Mouse (Mus musculus) thymus, adult 2 months (tissue): ENCODE results near the gene Xpc. TPM values are rescaled to one million over a fixed set of nuclear protein-coding genes. Genes with fewer than 3 reads are reported as not detected.

Experiments used
- DNase-seq: peaks from one replicate; pipeline ENCODE4 v3.0.0; 2021
- H3K27ac ChIP-seq: fragments of 200-500 bp; 2 replicates; pipeline ENCODE4 v1.5.1; 2012; ENCODE audit warnings: low read length, control low read depth; ENCODE audit not compliant: control insufficient read depth, insufficient read depth
- H3K27me3 ChIP-seq: fragments of 200-500 bp; 2 replicates; pipeline ENCODE4 v1.6.1; 2012; ENCODE audit warnings: mild to moderate bottlenecking, low read length, moderate library complexity, mixed read lengths; ENCODE audit not compliant: control insufficient read depth, insufficient read depth
- H3K36me3 ChIP-seq: fragments of 200-500 bp; 2 replicates; pipeline ENCODE4 v1.6.1; 2012; ENCODE audit warnings: mild to moderate bottlenecking, low read length, moderate library complexity; ENCODE audit not compliant: control insufficient read depth, insufficient read depth
- H3K4me1 ChIP-seq: fragments of 200-500 bp; replicated peaks from 2 replicates; pipeline ENCODE4 v1.6.1; 2012; ENCODE audit warnings: low read length; ENCODE audit not compliant: control insufficient read depth, insufficient read depth
- H3K4me3 ChIP-seq: fragments of 200-500 bp; 2 replicates; pipeline ENCODE4 v1.5.1; 2012; ENCODE audit warnings: mild to moderate bottlenecking, low read length, control low read depth, moderate library complexity; ENCODE audit not compliant: control insufficient read depth, insufficient read depth
- CTCF ChIP-seq: fragments of 200-500 bp; IDR thresholded peaks from 2 replicates; pipeline ENCODE4 v1.5.1; 2012; ENCODE audit warnings: mild to moderate bottlenecking, control low read depth, low read length, moderate library complexity, borderline replicate concordance; ENCODE audit not compliant: control insufficient read depth, poor library complexity, insufficient read depth; ENCODE audit errors: extremely low read depth
- POLR2A ChIP-seq: fragments of 200-500 bp; IDR thresholded peaks from 2 replicates; pipeline ENCODE4 v1.6.1; 2012; ENCODE audit warnings: mild to moderate bottlenecking, low read length, control low read depth, moderate library complexity; ENCODE audit not compliant: control insufficient read depth, poor library complexity, insufficient read depth; ENCODE audit errors: extremely low read depth
- WGBS: fragments of 180-500 bp; shearing (Covaris S2); methylation state at CpG from one replicate; pipeline ENCODE4 v1.1.7; 2018; 5-methylcytosine and 5-hydroxymethylcytosine counted together
- polyA plus RNA-seq: library from polyadenylated mRNA; depleted of rRNA; stranded (reverse); fragments of >200 nt; gene quantifications from 2 replicates; pipeline ENCODE4 v1.2.3, GENCODE M21; 2012

Gene Xpc
- polyA plus RNA-seq, 1 experiment: 18.7 TPM

DNA sequence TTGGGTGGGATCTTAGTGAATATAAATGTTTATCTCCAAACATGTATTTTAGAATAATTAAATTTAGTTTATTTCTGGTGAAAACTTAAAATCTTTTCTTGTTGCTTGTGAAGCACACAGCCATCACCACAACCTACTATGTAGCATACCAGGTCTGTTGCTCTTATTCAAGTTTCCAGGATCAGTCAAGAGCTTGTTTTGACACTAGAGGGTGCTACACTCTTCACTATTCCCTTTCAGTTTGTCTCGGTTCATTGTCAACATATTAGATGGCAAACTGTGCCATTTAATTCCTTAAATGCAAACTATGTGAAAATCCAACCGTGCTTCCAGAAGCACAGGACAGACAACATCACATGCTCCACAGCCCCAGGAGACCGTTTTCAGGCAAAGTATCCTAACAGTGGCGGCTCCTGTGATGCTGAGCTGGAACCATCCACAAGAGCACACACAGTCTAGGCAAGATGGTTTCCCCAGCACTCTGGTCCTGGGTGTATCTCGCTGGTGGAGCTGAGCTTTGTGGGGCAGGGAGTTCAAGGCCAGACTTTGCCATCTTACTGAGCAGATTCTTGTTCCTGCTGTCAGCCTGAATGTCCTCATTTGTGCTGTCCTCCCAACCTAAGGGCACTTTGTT lies 11.7 kb upstream of the Xpc start:
- H3K4me3 ChIP-seq: no peak overlapping the region
- 56% methylated on average over 5 of the region's 5 CpGs for WGBS
- H3K36me3 ChIP-seq: peaks cover 10% of the 10 kb centered on the region
- no peak for DNase-seq
- H3K4me1 ChIP-seq: no peaks in the 10 kb centered on the region
- H3K27ac ChIP-seq: no peak overlapping the region
- TF ChIP-seq CTCF (no peak), POLR2A (no peak)
- no peaks in the 10 kb centered on the region for H3K27me3 ChIP-seq

GRCm38 (mm10) chr6:91525544-91525943 lies 9.9 kb upstream of the Xpc start:
- no peak for TF ChIP-seq POLR2A
- TF ChIP-seq CTCF: no peak
- WGBS: 94% methylated on average over 4 of the region's 4 CpGs
- H3K36me3 ChIP-seq: peaks cover 28% of the 10 kb centered on the region
- H3K27me3 ChIP-seq: no peaks in the 10 kb centered on the region
- no peak overlapping the region for H3K27ac ChIP-seq
- H3K4me3 ChIP-seq: no peak overlapping the region
- no peak for DNase-seq
- no peaks in the 10 kb centered on the region for H3K4me1 ChIP-seq

DNA sequence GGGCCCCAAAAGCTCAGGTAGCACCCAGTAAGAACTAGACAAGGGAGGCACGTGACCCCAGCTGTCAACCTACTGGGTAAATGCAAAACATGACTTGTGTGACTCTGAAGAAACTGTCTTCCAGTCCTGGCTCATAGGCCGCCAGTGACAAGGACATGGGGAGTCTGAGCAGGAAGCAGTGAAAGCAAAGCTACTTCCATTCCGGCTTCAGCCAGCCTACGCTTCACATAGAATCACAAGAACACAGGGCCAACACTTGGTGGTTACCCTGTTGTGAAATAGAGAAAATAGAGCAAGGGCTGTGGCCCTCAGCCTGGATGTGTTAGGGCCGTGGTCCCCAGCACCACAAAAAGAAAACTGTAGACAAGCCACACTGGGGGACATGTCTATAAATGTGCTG lies 7.1 kb upstream of the Xpc start:
- Histone ChIP-seq H3K4me1 (no peaks in the 10 kb centered on the region), H3K36me3 (peaks cover 46% of the 10 kb centered on the region)
- DNase-seq: no peak

DNA sequence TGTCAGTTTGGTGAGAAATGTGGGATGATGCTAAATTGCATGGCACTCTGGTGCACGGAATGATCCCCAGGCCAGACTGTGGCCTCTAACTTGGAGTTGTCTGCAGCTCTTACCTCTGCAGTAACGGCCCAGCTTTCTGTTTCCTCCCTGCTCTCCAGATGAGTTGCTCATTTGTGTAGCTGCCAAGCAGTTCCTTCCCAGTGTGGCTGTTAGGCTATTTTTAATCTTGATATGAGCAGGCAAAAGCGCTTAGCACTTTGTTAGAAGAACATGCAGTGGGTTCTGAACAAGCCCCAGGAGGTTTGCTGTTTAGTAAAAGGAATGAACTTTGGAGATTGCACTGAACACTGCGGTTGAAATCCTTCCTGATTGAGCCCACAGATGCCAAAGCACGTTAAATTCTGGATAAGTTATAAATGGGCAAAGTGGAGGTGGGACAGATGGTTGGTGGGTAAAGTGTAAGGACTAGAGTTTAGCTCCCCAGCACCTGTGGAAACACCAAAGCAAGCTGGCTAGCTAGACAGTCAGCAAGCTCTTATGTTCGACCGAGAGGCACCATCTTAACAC lies 2.8 kb upstream of the Xpc start:
- Histone ChIP-seq H3K36me3 (peaks cover 46% of the 10 kb centered on the region), H3K4me3 (no peak overlapping the region), H3K4me1 (peaks cover 9% of the 10 kb centered on the region), H3K27me3 (no peaks in the 10 kb centered on the region), H3K27ac (no peak overlapping the region)
- DNase-seq: no peak
- 62% methylated on average over 7 of the region's 7 CpGs for WGBS
- TF ChIP-seq POLR2A (no peak), CTCF (no peak)

More for the DNA sequence above, 7.1 kb upstream of the Xpc start:
- H3K4me3 ChIP-seq: no peak overlapping the region
- TF ChIP-seq CTCF (no peak), POLR2A (no peak)
- H3K27me3 ChIP-seq: no peaks in the 10 kb centered on the region
- H3K27ac ChIP-seq: no peak overlapping the region
- WGBS: 96% methylated on average over 5 of the region's 5 CpGs

DNA sequence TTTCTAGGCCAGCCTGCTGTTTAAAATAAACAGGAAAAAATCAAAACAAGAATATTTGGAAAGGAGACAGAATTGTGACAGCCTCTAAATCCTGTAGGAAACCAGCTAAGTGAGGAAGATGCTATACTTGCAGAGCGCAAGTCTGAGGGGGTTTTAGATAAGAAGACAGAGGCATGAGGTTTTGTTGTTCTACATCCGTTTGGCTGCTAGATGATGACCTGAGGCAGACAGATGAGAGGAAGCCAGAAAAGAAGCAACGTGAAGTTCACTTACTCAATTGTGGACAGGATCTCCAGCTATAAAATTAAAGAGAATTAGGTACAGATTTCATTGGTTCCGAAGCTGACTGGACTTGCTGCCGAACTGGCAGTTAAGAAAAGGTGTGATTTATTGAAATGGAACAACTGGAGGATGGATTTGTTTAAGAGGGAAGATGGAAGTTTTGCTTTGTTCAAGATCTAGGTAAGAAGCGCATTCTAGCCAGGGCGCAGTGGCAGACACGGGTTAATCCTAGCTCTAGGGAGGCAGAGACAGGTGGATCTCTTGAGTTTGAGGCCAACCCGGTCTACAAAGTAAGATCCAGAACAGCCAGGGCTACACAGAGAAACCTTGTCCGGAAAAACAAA lies 838 bp downstream of the Xpc start:
- Histone ChIP-seq H3K36me3 (peaks cover 12% of the 10 kb centered on the region), H3K27ac (no peak overlapping the region), H3K4me1 (peaks cover 17% of the 10 kb centered on the region), H3K4me3 (peak overlapping the region; percentile 82), H3K27me3 (no peaks in the 10 kb centered on the region)
- 5% methylated on average over 10 of the region's 10 CpGs for WGBS
- peak; percentile 16 for DNase-seq
- TF ChIP-seq CTCF: no peak
- no peak for TF ChIP-seq POLR2A

DNA sequence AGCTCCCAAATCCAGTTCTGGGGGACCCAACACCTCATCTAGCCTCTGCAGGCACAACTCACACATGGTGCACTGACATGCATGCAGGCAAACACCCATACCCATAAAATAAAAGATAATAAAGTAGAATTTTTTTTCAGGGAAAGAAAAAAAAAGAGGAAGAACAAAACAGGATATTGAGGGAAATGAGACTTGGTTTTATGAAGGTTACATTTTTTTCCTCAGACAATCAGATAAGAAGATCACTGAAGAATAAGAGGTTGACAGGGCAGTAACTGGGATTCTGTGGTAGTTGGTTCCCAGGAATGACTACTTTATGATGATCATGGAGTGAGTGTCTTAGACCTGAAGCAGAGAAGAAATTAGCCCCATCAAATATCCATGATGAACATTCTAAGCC lies 1.6 kb downstream of the Xpc start:
- H3K4me1 ChIP-seq: peaks cover 22% of the 10 kb centered on the region
- H3K36me3 ChIP-seq: peaks cover 10% of the 10 kb centered on the region
- H3K4me3 ChIP-seq: no peak overlapping the region
- H3K27me3 ChIP-seq: no peaks in the 10 kb centered on the region
- no peak for DNase-seq
- TF ChIP-seq POLR2A: no peak
- no peak for TF ChIP-seq CTCF
- no peak overlapping the region for H3K27ac ChIP-seq

DNA sequence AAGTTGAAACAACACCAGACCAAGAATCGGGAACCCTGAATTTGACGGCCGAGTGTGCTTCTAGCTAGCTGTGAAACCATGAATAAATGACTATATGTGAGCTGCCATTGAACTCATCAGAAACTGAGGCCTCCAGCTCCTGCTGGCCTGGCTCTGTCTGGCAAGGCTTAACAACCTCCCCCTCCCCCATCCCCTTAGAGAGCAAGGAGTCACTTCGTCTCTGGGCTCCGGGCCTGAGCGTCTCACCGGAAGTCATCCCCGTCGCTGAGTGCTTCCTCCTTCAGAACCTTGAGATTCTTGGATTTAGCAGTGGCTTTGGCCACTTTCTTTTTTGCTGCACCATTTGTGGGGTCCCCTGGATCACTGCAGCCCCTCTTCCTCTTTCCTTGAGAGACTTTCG lies 5.5 kb downstream of the Xpc start:
- Histone ChIP-seq H3K27me3 (no peaks in the 10 kb centered on the region), H3K4me1 (peaks cover 48% of the 10 kb centered on the region), H3K4me3 (no peak overlapping the region), H3K36me3 (peaks cover 3% of the 10 kb centered on the region; the same call in 1 of the 2 replicates), H3K27ac (peak overlapping the region; percentile 43; the same call in 1 of the 2 replicates)
- no peak for DNase-seq
- 72% methylated on average over 10 of the region's 10 CpGs for WGBS
- no peak for TF ChIP-seq POLR2A
- TF ChIP-seq CTCF: no peak
